Mouse (Mus musculus): ENCODE results near the gene Galnt2. TPM values are rescaled to one million over a fixed set of nuclear protein-coding genes. Genes with fewer than 3 reads are reported as not detected.
A peak's percentile ranks its signal among the peaks of the same experiment; 100 is the strongest.

The Galnt2 gene
- polyA plus RNA-seq, 1 experiment, result 11.5 TPM

GRCm38 (mm10) chr8:124375168-124375567, 144.0 kb downstream of the Galnt2 start:
- Histone ChIP-seq H3K27ac (ENCODE audit: insufficient read depth, low read length) (no peak overlapping the region), H3K36me3 (ENCODE audit: control insufficient read depth, insufficient read depth, low read length, poor library complexity, severe bottlenecking) (no peaks in the 10 kb centered on the region), H3K27me3 (ENCODE audit: control insufficient read depth, insufficient read depth, low read length, poor library complexity, severe bottlenecking) (no peaks in the 10 kb centered on the region), H3K9me3 (replicated peaks; ENCODE audit: control insufficient read depth, insufficient read depth, low read length, poor library complexity, severe bottlenecking) (no peaks in the 10 kb centered on the region), H3K4me1 (ENCODE audit: control insufficient read depth, insufficient read depth, low read length) (no peaks in the 10 kb centered on the region), H3K9ac (ENCODE audit: low read depth, poor library complexity, severe bottlenecking) (no peak overlapping the region), H3K4me3 (ENCODE audit: low read depth, low read length) (no peak overlapping the region)
- no peak for TF ChIP-seq EP300 (IDR thresholded peaks at IDR 0.05; ENCODE audit: insufficient read depth, low read depth, low read length)
- TF ChIP-seq CTCF (IDR thresholded peaks at IDR 0.05; ENCODE audit: low read depth, low read length), result no peak
- TF ChIP-seq POLR2A (IDR thresholded peaks at IDR 0.05; ENCODE audit: insufficient read depth, low read length), result no peak

GRCm38 (mm10) chr8:124375727-124376126, 144.5 kb downstream of the Galnt2 start:
- Histone ChIP-seq H3K9ac (ENCODE audit: low read depth, poor library complexity, severe bottlenecking) (no peak overlapping the region), H3K36me3 (ENCODE audit: control insufficient read depth, insufficient read depth, low read length, poor library complexity, severe bottlenecking) (no peaks in the 10 kb centered on the region), H3K27me3 (ENCODE audit: control insufficient read depth, insufficient read depth, low read length, poor library complexity, severe bottlenecking) (no peaks in the 10 kb centered on the region), H3K27ac (ENCODE audit: insufficient read depth, low read length) (no peak overlapping the region), H3K9me3 (replicated peaks; ENCODE audit: control insufficient read depth, insufficient read depth, low read length, poor library complexity, severe bottlenecking) (no peaks in the 10 kb centered on the region), H3K4me3 (ENCODE audit: low read depth, low read length) (no peak overlapping the region), H3K4me1 (ENCODE audit: control insufficient read depth, insufficient read depth, low read length) (no peaks in the 10 kb centered on the region)
- TF ChIP-seq CTCF (IDR thresholded peaks at IDR 0.05; ENCODE audit: low read depth, low read length) (no peak), POLR2A (IDR thresholded peaks at IDR 0.05; ENCODE audit: insufficient read depth, low read length) (no peak), EP300 (IDR thresholded peaks at IDR 0.05; ENCODE audit: insufficient read depth, low read depth, low read length) (no peak)

GRCm38 (mm10) chr8:124376406-124376805, 145.2 kb downstream of the Galnt2 start:
- Histone ChIP-seq H3K4me3 (ENCODE audit: low read depth, low read length) (no peak overlapping the region), H3K27ac (ENCODE audit: insufficient read depth, low read length) (no peak overlapping the region), H3K9ac (ENCODE audit: low read depth, poor library complexity, severe bottlenecking) (no peak overlapping the region), H3K9me3 (replicated peaks; ENCODE audit: control insufficient read depth, insufficient read depth, low read length, poor library complexity, severe bottlenecking) (no peaks in the 10 kb centered on the region), H3K4me1 (ENCODE audit: control insufficient read depth, insufficient read depth, low read length) (no peaks in the 10 kb centered on the region), H3K36me3 (ENCODE audit: control insufficient read depth, insufficient read depth, low read length, poor library complexity, severe bottlenecking) (no peaks in the 10 kb centered on the region), H3K27me3 (ENCODE audit: control insufficient read depth, insufficient read depth, low read length, poor library complexity, severe bottlenecking) (no peaks in the 10 kb centered on the region)
- no peak for TF ChIP-seq CTCF (IDR thresholded peaks at IDR 0.05; ENCODE audit: low read depth, low read length)
- no peak for TF ChIP-seq POLR2A (IDR thresholded peaks at IDR 0.05; ENCODE audit: insufficient read depth, low read length)
- no peak for TF ChIP-seq EP300 (IDR thresholded peaks at IDR 0.05; ENCODE audit: insufficient read depth, low read depth, low read length)

- Histone ChIP-seq H3K27ac (ENCODE audit: insufficient read depth, low read length) (no peak overlapping the region), H3K4me3 (ENCODE audit: low read depth, low read length) (no peak overlapping the region), H3K9me3 (replicated peaks; ENCODE audit: control insufficient read depth, insufficient read depth, low read length, poor library complexity, severe bottlenecking) (no peaks in the 10 kb centered on the region), H3K36me3 (ENCODE audit: control insufficient read depth, insufficient read depth, low read length, poor library complexity, severe bottlenecking) (no peaks in the 10 kb centered on the region), H3K4me1 (ENCODE audit: control insufficient read depth, insufficient read depth, low read length) (no peaks in the 10 kb centered on the region), H3K27me3 (ENCODE audit: control insufficient read depth, insufficient read depth, low read length, poor library complexity, severe bottlenecking) (no peaks in the 10 kb centered on the region), H3K9ac (ENCODE audit: low read depth, poor library complexity, severe bottlenecking) (no peak overlapping the region)
- no peak for TF ChIP-seq EP300 (IDR thresholded peaks at IDR 0.05; ENCODE audit: insufficient read depth, low read depth, low read length)
- no peak for TF ChIP-seq POLR2A (IDR thresholded peaks at IDR 0.05; ENCODE audit: insufficient read depth, low read length)
- peak; percentile 23 for TF ChIP-seq CTCF (IDR thresholded peaks at IDR 0.05; ENCODE audit: low read depth, low read length)
These were observed 148.1 kb downstream of the Galnt2 start for GRCm38 (mm10) chr8:124379289-124379688.

GRCm38 (mm10) chr8:124382235-124382634, 151.0 kb downstream of the Galnt2 start:
- H3K4me1 ChIP-seq (ENCODE audit: control insufficient read depth, insufficient read depth, low read length), result no peaks in the 10 kb centered on the region
- H3K9me3 ChIP-seq (replicated peaks; ENCODE audit: control insufficient read depth, insufficient read depth, low read length, poor library complexity, severe bottlenecking), result no peaks in the 10 kb centered on the region
- no peak overlapping the region for H3K9ac ChIP-seq (ENCODE audit: low read depth, poor library complexity, severe bottlenecking)
- TF ChIP-seq CTCF (IDR thresholded peaks at IDR 0.05; ENCODE audit: low read depth, low read length) (no peak), EP300 (IDR thresholded peaks at IDR 0.05; ENCODE audit: insufficient read depth, low read depth, low read length) (no peak), POLR2A (IDR thresholded peaks at IDR 0.05; ENCODE audit: insufficient read depth, low read length) (no peak)
- H3K27me3 ChIP-seq (ENCODE audit: control insufficient read depth, insufficient read depth, low read length, poor library complexity, severe bottlenecking), result no peaks in the 10 kb centered on the region
- no peak overlapping the region for H3K27ac ChIP-seq (ENCODE audit: insufficient read depth, low read length)
- H3K36me3 ChIP-seq (ENCODE audit: control insufficient read depth, insufficient read depth, low read length, poor library complexity, severe bottlenecking), result no peaks in the 10 kb centered on the region
- no peak overlapping the region for H3K4me3 ChIP-seq (ENCODE audit: low read depth, low read length)

GRCm38 (mm10) chr8:124384336-124384735, 153.1 kb downstream of the Galnt2 start:
- Histone ChIP-seq H3K4me1 (ENCODE audit: control insufficient read depth, insufficient read depth, low read length) (no peaks in the 10 kb centered on the region), H3K27ac (ENCODE audit: insufficient read depth, low read length) (no peak overlapping the region), H3K27me3 (ENCODE audit: control insufficient read depth, insufficient read depth, low read length, poor library complexity, severe bottlenecking) (no peaks in the 10 kb centered on the region), H3K4me3 (ENCODE audit: low read depth, low read length) (no peak overlapping the region), H3K9me3 (replicated peaks; ENCODE audit: control insufficient read depth, insufficient read depth, low read length, poor library complexity, severe bottlenecking) (no peaks in the 10 kb centered on the region), H3K9ac (ENCODE audit: low read depth, poor library complexity, severe bottlenecking) (no peak overlapping the region), H3K36me3 (ENCODE audit: control insufficient read depth, insufficient read depth, low read length, poor library complexity, severe bottlenecking) (no peaks in the 10 kb centered on the region)
- TF ChIP-seq CTCF (IDR thresholded peaks at IDR 0.05; ENCODE audit: low read depth, low read length) (no peak), EP300 (IDR thresholded peaks at IDR 0.05; ENCODE audit: insufficient read depth, low read depth, low read length) (no peak), POLR2A (IDR thresholded peaks at IDR 0.05; ENCODE audit: insufficient read depth, low read length) (no peak)

Measured in ES-Bruce4 (cell line).